Mouse (Mus musculus): ENCODE data around the gene Igsf10.

The Igsf10 gene

GRCm38 (mm10) chr3:59293437-59294199 lies 50.6 kb downstream of the Igsf10 start:
- no peak for DNase-seq (ENCODE audit: low spot score)

DNA sequence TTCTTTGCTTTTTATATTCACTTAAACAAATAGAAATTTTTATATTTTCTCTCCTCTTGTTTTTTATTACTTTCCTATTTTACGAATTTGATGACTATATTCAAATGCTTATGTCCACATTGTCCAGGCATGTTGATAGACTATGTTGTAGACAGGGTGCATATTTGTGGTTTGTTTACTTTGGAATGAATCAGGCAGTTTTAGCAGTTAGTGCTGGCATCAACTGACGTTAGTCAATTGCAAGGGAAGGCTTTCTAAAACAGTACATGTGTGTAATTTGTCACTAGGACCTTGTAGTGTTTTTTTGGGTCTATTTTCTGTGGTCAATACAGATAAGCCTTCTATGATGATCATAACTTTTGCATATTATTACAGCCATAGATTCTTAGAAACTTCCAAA lies 53.6 kb downstream of the Igsf10 start:
- no peak for DNase-seq (ENCODE audit: low spot score)

DNA sequence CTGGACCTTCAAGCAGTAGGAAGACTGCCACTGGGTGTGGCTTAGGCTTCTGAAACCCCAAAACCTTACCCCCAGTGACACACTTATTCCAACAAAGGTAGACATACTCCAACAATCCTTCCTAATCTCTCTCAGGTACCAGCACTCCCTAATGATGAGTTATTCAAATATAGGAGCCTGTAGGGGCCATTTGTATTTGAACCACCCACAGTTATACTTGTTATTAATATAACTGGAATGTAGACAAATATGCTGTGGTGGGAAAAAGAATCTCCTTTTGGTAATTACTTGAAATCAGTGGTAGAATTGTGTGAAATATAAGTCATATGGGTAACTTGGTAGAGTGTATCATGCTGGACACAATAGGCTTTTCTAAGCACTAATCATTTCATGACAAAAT lies 65.6 kb downstream of the Igsf10 start:
- DNase-seq (ENCODE audit: low spot score), result no peak

- no peak for DNase-seq (ENCODE audit: low spot score)
Measured at GRCm38 (mm10) chr3:59278254-59278533, 66.0 kb downstream of the Igsf10 start.

GRCm38 (mm10) chr3:59277502-59278253 lies 66.5 kb downstream of the Igsf10 start:
- peak; percentile 86 for DNase-seq (ENCODE audit: low spot score)

DNA sequence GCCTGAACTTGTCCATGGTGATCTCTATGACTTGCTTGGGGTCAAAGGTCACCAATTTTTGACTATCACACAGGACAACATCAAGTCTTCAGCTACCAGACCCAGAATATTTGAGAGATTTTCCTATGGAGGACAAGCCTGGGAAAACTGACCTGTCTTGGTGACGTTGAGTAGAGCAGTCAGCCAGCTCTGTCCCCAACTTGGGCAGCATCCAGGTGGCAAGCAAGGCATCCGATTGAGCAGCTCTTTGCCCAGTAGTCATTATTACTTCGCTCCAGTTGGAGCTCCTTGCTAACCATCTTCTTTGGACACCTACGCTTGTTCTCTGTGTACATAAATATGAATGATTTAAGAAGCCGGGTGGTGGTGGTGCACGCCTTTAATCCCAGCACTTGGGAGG lies 73.4 kb downstream of the Igsf10 start:
- DNase-seq (ENCODE audit: low spot score), result no peak
